Mouse (Mus musculus) natural killer cell, adult 2 months (primary cell): ENCODE data around the gene Tln2.

Experiments used
- DNase-seq, 2 experiments: peaks; one replicate each; pipeline ENCODE4 v3.0.0; 2022; ENCODE audit warnings: low spot score in 2 of 2

Gene Tln2

DNA sequence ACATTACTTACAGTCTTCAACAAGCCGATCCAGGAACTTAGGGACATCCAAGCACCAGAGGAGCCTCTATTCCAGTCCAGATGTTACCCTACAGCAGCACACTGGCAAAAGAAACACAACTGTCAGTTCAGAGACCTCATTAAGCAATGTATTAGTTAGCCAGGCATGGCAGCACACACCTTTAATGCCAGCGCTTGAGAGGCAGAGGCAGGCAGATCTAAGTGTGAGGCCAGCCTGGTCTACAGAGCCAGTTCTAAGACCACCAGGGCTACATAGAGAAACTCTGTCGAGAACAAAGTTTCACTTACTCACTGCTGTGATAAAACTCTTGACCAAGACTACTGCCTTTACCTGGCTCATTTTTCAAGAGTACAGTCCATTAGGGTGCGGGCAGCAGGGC lies at the start of gene Tln2:
Gene Tln2, minus strand, starts transcription at position 101 of the 400 bp plus-strand sequence.
- DNase-seq: no peak

DNA sequence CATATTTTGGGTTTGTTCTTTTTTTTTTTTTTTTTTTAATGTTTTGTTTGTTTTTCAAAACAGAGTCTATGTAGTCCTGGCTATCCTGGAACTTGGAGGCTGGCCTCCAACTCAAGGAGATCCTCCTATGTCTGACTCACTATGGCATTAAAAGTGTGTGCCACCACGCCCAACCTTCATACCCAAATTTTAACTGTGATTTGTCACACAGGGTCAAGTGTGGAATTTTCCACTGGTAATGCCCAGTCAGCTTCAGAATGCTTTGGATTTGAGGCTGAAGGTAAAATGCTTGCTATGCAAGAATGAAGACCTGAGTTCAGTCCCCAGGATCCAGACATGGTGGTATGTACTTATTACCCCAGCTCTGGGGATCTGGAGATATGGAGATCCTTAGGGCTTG lies 49.7 kb upstream of the Tln2 start:
- no peak for DNase-seq

DNA sequence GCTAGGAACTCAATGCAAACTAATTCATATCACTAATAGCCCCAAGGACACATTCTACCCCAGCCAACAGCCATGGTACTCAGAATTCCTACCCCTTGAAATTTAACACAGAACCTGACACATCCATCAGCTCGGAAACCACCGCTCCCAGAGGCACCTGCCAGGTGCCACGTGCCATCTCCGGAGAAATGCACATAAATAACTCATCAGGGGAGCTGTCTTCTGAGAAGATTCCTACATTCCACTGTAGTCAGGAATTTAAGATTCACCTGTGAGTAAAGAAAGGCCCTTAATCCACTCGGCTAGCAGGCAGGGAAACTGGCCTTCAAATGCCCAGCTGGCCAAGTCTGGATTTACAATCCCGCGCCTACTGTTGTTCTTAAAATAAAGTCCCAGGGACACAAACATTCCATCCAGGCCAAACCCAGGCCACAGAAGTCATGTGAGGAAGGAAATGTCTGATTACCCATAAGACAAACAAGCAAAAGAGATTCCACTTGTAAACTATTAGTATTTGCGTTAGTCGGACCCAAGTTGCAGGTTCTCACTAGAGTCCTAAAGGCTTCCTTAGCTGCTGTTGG lies 48.4 kb upstream of the Tln2 start:
- DNase-seq: no peak

DNA sequence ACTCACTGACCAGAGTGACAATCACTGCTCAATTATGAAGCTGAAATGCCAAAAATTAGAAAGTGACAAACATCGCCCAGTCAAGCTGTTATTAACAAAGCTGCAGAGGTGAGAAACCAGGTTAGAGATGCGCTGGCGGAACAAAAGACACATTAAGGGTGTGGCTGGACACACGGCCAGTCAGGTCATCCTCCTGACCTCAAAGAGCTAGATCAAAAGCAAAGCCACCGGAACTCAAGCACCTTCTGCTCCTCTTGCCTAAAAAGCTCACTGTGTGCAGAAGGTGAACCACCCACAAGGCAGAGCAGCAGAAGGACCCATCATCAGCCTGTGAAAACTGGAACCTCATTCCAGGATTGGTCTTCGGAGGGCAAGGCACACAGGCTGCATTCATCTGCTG lies 47.8 kb upstream of the Tln2 start:
- DNase-seq: no peak

DNA sequence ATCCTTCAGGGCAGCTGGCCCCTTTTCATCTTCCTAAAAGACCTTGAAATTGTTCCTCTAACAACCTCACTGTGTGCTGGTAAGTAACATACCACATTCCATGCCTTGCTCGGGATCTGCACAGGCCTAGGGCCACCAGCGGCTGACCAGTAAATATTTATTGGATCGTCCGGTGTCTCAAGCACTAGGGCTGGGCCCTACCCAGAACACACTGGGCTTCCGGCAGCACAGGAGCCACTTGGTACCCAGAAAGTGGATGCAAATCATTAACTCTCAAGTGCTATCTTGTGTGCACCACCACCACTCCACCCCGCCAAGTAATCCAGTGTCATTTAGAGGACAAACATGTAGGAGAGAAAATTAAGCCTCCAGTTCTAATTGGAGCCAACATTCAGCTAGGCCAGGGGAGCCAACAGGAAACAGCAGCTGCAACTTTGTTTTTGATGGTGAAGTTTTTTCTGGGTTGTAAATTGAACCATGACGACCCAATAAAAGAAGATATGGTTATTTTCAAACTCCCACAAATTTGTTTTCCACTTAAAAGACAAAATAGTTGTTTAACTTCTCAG lies 46.4 kb upstream of the Tln2 start:
- DNase-seq: no peak

DNA sequence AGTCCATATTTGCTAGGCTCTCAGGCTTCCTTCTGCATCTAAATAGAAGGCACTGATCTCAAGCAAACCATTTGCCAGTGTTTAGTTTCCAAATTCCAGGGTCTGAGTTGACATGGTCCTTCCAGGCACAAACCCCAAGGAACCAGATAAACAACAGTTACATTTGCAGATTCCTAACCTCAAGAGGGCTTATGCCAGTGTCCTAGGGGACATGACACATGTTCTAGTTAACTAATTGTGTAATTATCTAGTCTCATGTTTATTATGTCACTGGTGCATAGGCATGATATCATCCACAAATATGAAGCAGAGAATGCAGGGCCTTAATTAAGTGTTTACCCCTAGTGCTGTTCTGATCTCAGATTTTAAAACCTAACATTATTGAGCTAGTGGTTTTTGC lies 45.4 kb upstream of the Tln2 start:
- no peak for DNase-seq

DNA sequence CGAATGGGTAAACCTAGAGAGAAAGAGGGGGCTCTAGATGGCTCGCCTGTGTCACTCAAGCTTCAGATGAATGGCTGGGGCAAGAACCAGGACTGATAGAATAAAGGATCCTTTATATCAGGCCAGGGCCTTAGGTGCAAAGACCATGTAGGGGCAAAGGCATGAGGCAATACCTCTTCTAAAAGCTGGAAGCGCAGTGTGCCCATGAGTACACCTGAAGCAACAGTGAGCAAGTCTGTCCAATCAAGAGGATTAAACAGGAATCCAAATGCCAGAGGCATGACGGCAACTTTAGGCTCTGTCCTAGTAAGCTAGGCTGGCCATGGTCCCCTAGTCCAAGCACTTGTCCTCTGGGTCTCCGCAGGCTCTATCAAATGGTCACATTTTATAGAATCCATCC lies 42.8 kb upstream of the Tln2 start:
- no peak for DNase-seq

DNA sequence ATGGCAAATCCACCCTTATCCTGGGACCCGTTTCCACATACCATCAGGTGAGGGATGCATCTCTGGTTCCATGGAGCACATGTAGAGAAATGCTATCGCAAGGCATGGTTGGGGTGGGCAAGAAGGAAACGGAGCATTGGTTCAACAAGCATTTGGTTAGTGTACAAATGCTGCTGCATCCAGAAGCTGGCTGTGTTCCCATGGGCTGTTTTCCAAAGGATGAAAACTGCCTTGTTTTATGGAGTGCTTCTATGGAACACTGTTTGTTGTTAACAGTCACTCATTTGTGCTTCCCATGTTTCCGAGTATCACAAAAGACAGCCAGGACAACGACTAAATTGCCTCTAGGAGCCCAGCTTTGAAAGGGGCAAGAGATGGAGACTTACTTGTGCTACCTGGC lies 35.7 kb upstream of the Tln2 start:
- no peak for DNase-seq

DNA sequence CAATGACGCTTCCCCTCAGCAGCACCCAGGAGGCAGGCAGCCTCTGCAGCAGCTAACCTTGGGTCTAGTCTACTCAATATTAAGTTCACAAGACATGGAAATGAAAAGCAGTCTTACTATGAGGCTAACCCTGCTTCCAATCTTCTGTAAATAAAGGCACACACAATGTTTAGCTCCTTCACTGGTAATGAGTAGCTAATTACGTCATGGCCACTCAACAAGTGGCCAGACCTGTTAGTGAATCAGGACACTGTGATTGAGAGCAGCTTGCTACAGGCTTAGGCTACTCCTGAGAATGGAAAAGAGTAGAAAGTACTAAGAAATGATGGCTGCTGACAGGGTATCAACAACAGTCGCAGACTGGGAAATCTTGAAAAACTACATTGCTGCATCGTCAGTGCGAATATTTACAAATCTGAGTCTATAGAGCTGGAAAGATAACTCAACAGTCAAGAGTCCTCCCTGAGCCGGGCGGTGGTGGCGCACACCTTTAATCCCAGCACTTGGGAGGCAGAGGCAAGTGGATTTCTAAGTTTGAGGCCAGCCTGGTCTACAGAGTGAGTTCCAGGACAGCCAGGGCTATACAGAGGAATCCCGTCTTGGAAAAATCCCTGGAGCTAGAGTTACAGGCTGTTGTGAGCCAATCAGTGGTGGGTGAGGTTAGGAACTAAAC lies 34.1 kb upstream of the Tln2 start:
- DNase-seq: no peak

DNA sequence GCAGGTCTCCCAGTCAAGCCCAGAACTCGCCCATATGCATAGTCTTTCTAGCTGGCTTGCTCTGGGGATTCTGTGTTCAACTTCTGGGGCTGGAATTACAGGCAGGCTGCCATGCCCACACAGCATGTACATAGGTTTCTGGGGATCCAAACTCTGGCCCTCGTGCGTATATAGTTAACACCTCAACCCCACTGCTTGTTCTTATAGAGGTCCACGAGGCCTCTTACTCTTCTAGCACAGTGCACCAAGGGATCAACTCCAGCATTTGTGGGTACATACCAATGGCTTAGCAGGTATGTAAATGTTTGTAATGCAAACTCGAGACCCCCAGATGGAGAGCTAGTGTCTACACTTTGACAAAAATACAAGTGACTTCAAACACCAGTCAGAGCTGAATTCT lies 33.2 kb upstream of the Tln2 start:
- no peak for DNase-seq

DNA sequence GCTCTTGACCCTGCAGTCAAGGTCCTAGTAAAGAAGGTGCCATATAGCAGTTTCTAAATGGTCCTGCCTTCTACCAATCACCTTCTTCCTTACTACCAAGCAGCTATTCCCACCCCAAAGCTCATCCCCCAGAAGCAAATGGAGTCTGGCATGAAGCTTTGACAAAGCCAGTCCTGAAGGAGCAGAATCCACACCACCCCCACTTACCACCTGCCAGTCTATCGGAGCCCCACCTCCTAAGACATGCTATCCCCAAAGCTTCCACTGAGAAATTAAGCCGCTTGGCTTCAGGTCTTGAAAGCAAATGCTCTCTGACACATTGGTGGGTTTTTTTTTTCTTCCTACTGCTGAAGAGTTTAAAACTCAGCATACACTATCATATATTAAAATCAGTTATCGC lies 27.6 kb upstream of the Tln2 start:
- no peak for DNase-seq

DNA sequence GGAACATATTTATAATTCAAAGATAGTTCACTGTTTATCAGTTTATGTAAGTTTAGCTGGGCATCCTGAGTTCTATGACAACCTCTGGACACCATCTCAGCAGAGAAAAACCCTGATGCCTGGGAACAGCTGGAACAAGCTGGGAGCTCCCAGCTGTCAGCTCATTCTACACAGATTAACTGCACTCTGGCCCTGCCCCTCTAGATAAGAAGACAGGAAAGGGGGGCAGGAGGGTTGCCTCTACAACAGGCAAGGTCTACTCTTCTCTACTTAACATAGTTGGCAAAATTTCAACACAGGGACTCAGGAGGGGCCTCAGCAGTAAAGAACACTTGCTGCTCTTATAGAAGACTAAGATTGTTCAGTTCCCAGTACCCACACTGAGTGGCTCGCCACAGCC lies 27.0 kb upstream of the Tln2 start:
- DNase-seq: no peak

DNA sequence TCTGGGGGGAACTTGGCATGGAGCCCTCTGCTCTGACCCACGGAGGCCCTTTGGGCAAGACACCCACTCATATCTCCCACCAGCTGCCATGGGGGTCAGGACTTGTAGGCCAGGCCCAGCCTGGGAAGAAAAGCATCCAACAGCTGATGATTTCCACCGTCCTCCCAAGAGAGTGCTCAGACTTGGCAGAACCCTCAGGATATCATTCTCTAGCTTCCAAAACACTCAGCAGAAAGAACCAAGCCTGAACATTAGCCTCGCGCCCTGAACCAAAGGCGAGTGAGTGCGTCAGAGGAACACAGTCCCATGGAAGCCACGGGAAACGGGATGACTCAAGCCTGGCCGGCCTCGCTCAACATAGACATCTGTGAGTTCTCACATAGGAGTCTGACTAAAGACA lies 25.4 kb upstream of the Tln2 start:
- DNase-seq: no peak

DNA sequence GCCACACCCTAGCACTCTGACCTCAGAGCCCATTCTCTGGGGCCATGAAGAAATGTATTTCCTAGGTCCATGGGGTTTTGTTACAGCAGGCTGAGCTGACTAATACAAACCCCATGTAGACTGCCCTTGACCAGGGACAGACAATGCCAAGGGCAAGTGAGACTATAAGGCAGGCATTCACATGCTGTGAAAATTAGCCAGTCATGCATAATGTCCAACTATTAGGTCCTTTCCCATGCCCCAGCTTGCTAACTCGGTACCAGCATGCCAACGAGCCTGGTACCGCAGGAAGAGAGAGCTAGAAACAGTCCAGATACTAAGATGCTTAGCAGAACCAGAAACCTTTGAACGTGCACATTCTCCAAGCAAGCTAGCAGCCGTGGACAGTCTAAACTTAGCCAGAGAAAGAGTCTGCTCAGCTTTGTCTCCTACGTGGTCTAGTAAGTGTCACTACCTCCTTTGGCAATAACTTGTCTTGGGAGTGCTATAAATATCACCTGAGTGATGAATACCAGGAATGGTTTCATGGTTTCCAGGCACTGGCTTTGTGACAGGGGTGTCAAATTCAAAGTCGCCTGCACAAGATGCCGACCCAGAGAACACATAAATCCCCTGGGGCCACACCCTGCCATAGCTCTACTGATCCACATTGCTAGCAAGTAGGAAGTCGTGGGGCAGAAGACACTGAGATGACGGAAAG lies 22.2 kb upstream of the Tln2 start:
- DNase-seq: no peak

DNA sequence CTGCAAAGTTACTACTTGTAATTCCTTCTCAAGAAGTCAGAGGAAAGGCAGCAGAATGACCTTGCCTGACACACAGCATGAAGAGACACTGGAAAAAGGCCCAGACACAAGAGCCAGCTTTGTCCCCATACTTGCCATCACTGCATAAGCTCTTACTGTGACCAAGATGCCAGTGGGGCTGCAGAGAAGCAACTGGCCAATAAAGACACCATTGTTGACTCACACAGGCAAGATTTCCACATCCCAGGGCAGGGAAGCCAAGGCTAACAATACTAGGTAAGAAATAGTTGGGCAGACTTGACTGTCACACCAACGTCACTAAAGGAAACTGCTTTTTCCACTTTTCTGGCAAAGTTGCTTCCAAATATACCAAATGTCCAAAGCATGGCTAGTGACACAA lies 20.0 kb upstream of the Tln2 start:
- DNase-seq: no peak

DNA sequence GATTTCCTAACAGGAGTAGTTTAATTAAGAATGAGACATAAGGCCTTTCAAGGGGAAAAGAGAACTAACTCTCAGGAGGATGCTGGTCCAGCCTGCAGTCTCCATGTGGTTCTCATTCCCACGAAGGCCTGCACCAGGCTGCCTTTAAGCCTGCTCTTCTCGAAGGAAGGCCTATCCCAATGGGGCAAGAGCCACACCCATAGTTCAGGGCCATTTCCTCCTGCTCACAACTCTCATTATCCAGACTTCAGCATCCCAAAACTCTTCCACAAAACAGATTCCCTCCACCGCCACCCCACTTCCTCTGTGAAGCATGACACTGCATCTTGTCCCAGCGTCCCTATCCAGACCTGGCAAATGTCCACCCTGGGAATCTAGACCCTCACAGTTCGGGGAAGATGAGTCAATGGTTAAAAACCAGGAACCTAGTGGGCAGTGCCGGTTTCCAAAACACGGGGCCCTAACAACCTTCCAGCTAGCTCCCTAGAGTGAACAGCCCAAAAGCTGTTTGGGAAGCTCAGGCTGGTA lies 15.3 kb upstream of the Tln2 start:
- no peak for DNase-seq

DNA sequence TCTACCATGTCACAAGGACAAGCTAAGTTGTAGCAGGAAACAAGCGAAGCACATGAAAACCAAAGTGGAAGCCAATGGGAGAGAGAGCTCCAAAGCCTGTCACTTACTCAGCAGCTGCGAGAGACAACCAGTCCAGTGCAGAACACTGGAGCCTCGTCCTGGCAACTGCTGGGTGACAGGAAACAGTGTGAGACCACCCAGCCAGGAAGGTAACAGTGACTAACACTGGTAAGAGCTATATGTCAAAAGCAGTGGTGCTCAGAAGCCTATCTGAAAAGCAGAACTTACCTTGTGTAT lies 14.1 kb upstream of the Tln2 start:
- no peak for DNase-seq

DNA sequence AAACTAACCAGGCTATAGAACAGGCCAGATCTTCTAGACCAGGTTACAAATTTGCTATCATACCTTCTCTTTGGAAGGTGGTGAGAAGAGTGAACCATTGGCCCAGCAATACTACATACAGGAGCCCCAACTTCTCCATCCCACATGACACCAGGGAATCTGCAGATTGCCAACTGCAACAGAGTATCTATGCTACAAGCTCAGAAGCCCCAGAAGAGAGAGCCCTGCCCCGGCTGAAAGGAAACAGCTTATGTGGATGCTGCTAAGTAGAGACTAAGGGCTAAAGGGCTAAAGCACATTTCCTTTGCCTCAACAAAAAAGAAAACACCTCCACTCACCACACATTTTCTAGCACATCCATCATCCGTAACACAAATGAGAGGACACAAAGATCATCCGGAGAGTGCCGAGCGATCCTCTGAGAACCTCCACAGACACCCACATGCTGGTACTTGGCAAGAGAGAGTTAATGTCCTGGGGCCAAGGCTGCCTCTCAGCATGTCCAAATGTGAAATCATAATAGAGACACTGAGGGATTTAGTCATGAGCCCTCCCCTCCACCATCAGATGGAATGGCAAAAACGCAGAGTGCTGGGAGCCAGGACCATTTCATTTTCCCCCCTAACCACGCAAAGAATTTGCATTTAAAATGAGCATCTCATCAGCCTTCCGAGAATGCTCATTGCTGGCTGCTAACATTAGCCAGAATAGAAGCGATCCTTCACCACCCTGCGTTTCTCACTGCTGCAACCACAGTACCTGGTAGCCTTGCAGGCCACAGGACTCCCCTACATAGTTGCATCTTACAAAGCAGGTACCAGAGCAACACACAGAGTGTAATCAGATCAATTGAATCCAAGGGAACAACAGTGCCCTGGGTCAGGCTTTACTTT lies 13.5 kb upstream of the Tln2 start:
- DNase-seq: no peak

DNA sequence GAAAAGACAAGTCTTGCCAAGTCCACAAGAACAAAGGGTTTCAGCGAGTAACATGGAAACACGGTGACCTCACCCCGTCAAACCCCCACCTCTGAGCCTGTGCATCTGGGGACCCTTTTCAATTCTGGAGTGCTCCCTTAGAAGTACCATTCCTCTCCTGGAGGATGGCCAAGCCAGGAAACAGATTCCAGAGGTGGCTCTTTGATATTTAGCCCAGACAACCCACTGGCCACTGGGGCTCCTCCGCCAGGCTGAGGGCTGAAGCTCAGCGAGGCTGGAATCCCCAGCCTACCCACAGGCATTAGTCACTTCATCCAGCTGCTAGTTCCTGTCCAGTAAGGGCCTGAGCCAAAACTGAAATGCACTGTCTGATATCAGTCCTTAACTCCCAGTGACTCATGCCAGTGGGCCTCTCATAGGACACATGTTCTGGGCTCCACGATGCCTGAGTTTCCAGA lies 6.3 kb upstream of the Tln2 start:
- DNase-seq: no peak

DNA sequence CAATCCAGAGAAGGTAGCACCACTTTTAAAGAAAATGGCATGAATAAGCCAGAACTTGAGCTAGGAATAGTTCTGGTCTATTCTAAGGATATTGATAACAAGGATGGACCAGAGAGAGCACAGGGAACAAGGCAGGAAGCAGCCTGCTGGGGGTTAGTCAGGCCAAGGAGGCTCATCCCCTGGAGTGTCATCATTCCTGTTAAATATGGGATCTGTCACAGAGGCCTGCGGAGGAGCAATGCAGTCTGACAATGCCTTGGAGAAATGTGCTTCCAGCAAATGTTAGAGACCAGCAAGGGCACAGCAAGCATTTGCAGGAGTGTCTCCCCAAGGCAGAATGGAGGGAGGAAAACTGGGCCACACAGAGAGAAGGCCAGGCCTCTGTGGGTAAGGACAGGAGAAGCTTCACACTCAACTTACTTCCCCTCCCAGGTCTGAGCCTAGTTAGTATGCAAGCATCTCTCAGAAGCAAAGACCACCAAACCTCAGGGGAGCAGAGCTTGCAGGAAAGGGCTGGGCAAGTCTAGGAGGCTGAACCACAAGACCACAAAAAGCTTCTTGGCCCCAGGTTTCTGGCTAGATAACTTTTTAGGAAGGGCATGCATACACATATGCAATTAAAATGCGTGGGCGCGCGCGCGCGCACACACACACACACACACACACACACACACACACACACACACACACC lies 9.5 kb downstream of the Tln2 start:
- DNase-seq: no peak

DNA sequence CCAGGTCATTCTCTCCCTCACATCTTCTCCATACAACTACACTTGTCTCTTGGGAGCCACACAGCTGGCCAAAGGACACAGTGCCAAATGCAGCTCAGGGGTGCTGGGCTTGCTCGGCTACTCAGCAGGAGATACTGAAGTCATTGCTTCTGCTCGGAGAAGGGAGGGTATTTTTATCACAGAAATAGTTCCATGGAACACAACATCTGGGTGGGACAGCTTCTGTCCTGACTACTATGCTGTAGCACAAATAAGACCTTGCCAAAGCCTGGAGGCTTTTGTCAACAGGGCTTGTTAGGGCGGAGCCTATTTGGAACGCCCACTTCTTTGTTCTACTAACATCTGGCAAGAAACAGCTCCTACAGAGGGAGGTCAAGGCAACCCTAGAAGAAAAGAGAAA lies 10.2 kb downstream of the Tln2 start:
- DNase-seq: no peak
